Comparison of ENCODE assay signal across 8 mouse cellular contexts in genomic region chr4:136173210-136173715, GRCm38 (mm10). TPM values are rescaled to one million over a fixed set of nuclear protein-coding genes. Genes with fewer than 3 reads are reported as not detected.
DNase-seq lines count a peak whose midpoint lies in the region; ATAC-seq lines count a peak whose summit lies in the region.

No protein-coding gene starts in this region.

- peak; percentile 38 for DNase-seq in thymus, postnatal 4 days
- no peak for DNase-seq in thymus, postnatal 10 days (ENCODE audit: low spot score in 2 of 2)
- peak; percentile 46 for DNase-seq in forebrain, embryonic 10.5 days (ENCODE audit: extremely low spot score, low spot score)
- no peak for DNase-seq in gastrocnemius, postnatal 4 days (ENCODE audit: low spot score in 2 of 2)
- no peak for DNase-seq in thymus, postnatal 14 days
- no peak for DNase-seq in cerebellum, postnatal 4 days (ENCODE audit: low spot score in 2 of 2)

- peak overlapping the region; percentile 96 for H3K27ac ChIP-seq in forebrain, embryonic 10.5 days
- peak overlapping the region; percentile 99 for H3K27ac ChIP-seq in liver, embryonic 12.5 days
- peak overlapping the region; percentile 71 for H3K27ac ChIP-seq in stomach, embryonic 15.5 days

- whole genome bisulfite sequencing in forebrain, embryonic 10.5 days, result 4% methylated on average over 14 of the region's 14 CpGs
- WGBS in liver, embryonic 12.5 days (ENCODE audit: insufficient replicate concordance), result 3% methylated on average over 14 of the region's 14 CpGs
- WGBS in stomach, embryonic 15.5 days, result 10% methylated on average over 14 of the region's 14 CpGs

- peak overlapping the region; percentile 100 for H3K9ac ChIP-seq in liver, embryonic 12.5 days
- H3K9ac ChIP-seq in stomach, embryonic 15.5 days, result peak overlapping the region; percentile 35; the same call in 1 of the 2 replicates

- ATAC-seq in liver, embryonic 12.5 days, result no peak
- ATAC-seq in stomach, embryonic 15.5 days (ENCODE audit: insufficient read depth, low FRiP score, low read depth), result no peak

- peaks cover 69% of the 10 kb centered on the region for H3K4me1 ChIP-seq in forebrain, embryonic 10.5 days
- H3K4me1 ChIP-seq in liver, embryonic 12.5 days, result peaks cover 68% of the 10 kb centered on the region
- peaks cover 54% of the 10 kb centered on the region for H3K4me1 ChIP-seq in stomach, embryonic 15.5 days

- no peaks in the 10 kb centered on the region; the same call in 1 of the 2 replicates for H3K27me3 ChIP-seq in forebrain, embryonic 10.5 days (ENCODE audit: poor library complexity, severe bottlenecking)
- no peaks in the 10 kb centered on the region; the same call in 1 of the 2 replicates for H3K27me3 ChIP-seq in liver, embryonic 12.5 days (replicated peaks)
- H3K27me3 ChIP-seq in stomach, embryonic 15.5 days (replicated peaks), result no peaks in the 10 kb centered on the region

- no peaks in the 10 kb centered on the region for H3K9me3 ChIP-seq in forebrain, embryonic 10.5 days
- no peaks in the 10 kb centered on the region for H3K9me3 ChIP-seq in liver, embryonic 12.5 days (replicated peaks)
- no peaks in the 10 kb centered on the region for H3K9me3 ChIP-seq in stomach, embryonic 15.5 days

- peak overlapping the region; percentile 93 for H3K4me3 ChIP-seq in forebrain, embryonic 10.5 days
- H3K4me3 ChIP-seq in liver, embryonic 12.5 days, result peak overlapping the region; percentile 84
- peak overlapping the region; percentile 78 for H3K4me3 ChIP-seq in stomach, embryonic 15.5 days (replicated peaks)

- peak overlapping the region; percentile 91 for H3K4me2 ChIP-seq in liver, embryonic 12.5 days
- H3K4me2 ChIP-seq in stomach, embryonic 15.5 days, result peak overlapping the region; percentile 99

- H3K36me3 ChIP-seq in forebrain, embryonic 10.5 days (replicated peaks), result peaks cover 31% of the 10 kb centered on the region
- peaks cover 40% of the 10 kb centered on the region for H3K36me3 ChIP-seq in liver, embryonic 12.5 days
- H3K36me3 ChIP-seq in stomach, embryonic 15.5 days, result no peaks in the 10 kb centered on the region

RNA-seq across cellular contexts. Expression of gene E2f2, which starts 1.1 kb away (rescaled TPM):
- polyA plus RNA-seq in forebrain, embryonic 10.5 days (2016; fragmentation: Nextera tagmentation; extraction: Ambion mirVana), result 10.3 and 11.4 TPM in 2 replicates
- polyA plus RNA-seq in liver, embryonic 12.5 days (2016; fragmentation: Nextera tagmentation; extraction: Ambion mirVana), result 63.4 and 69.1 TPM in 2 replicates
- polyA plus RNA-seq in stomach, embryonic 15.5 days (2015; fragmentation: Nextera tagmentation; extraction: Ambion mirVana), result 8.6 and 11.4 TPM in 2 replicates
- total RNA-seq in gastrocnemius, postnatal 4 days (2021), result 10 to 100 TPM; 18.4 to 19.4 TPM

RNA-seq across cellular contexts. Expression of gene Id3, which starts 30.0 kb away (rescaled TPM):
- polyA plus RNA-seq in forebrain, embryonic 10.5 days (2016; fragmentation: Nextera tagmentation; extraction: Ambion mirVana), result 488 and 529 TPM in 2 replicates
- 80.9 and 88.1 TPM in 2 replicates for polyA plus RNA-seq in liver, embryonic 12.5 days (2016; fragmentation: Nextera tagmentation; extraction: Ambion mirVana)
- 274 and 292 TPM in 2 replicates for polyA plus RNA-seq in stomach, embryonic 15.5 days (2015; fragmentation: Nextera tagmentation; extraction: Ambion mirVana)
- total RNA-seq in gastrocnemius, postnatal 4 days (2021), result 10 to 100 TPM; 51.3 to 59.3 TPM

RNA-seq across cellular contexts. Expression of gene Asap3, which starts 32.9 kb away (rescaled TPM):
- 4.7 and 5.2 TPM in 2 replicates for polyA plus RNA-seq in forebrain, embryonic 10.5 days (2016; fragmentation: Nextera tagmentation; extraction: Ambion mirVana)
- polyA plus RNA-seq in liver, embryonic 12.5 days (2016; fragmentation: Nextera tagmentation; extraction: Ambion mirVana), result 1.5 and 1.9 TPM in 2 replicates
- 6.4 and 7.8 TPM in 2 replicates for polyA plus RNA-seq in stomach, embryonic 15.5 days (2015; fragmentation: Nextera tagmentation; extraction: Ambion mirVana)
- 10 to 100 TPM; 12.2 to 13.4 TPM for total RNA-seq in gastrocnemius, postnatal 4 days (2021)

Comparison
In these comparisons a context has a peak if more than half of its experiments do, and no peak if none do; other contexts are left out.
1. DNase-seq: peak in thymus, postnatal 4 days (single experiment) and forebrain, embryonic 10.5 days (single experiment); none in thymus, postnatal 10 days (0 of 2), gastrocnemius, postnatal 4 days (0 of 2), thymus, postnatal 14 days (single experiment) and cerebellum, postnatal 4 days (0 of 2).
2. Peak in every context shown above with its lines, with median percentiles within 50 percentile points of each other: H3K27ac ChIP-seq and H3K4me3 ChIP-seq.